Mouse (Mus musculus) hindbrain, embryonic 12.5 days (tissue): ENCODE measurements at regions not wholly inside any gene's neighbourhood (a gene's known extent, or its start where the extent isn't known, plus 50 kb on each side); places are given as distances from the start of the nearest gene placed in this dataset.
A peak's percentile ranks its signal among the peaks of the same experiment; 100 is the strongest.
"Not testable (repeated sequence)": the region's sequence is repeated elsewhere in the genome, so short reads cannot be mapped to it uniquely, and the experiment has no call there.

ENCODE experiments used
- ATAC-seq: fragments of 200-750 bp; cut with Nextera tagmentation; 2 replicates; pipeline ENCODE4 v1.8.0; 2017; ENCODE audit warnings: moderate TSS enrichment; ENCODE audit not compliant: low FRiP score
- H3K27ac ChIP-seq: fragments of 300-500 bp; sonication (generic); 2 replicates; pipeline ENCODE4 v1.5.1; 2016; ENCODE audit warnings: mild to moderate bottlenecking
- H3K27me3 ChIP-seq: fragments of 300-500 bp; sonication (generic); 2 replicates; pipeline ENCODE4 v1.6.1; 2016; ENCODE audit warnings: mild to moderate bottlenecking
- H3K36me3 ChIP-seq: fragments of 300-500 bp; sonication (generic); 2 replicates; pipeline ENCODE4 v1.6.1; 2016; ENCODE audit warnings: mild to moderate bottlenecking
- H3K4me1 ChIP-seq: fragments of 300-500 bp; sonication (generic); 2 replicates; pipeline ENCODE4 v1.6.1; 2016
- H3K4me2 ChIP-seq: fragments of 300-500 bp; sonication (generic); replicated peaks from 2 replicates; pipeline ENCODE4 v1.6.1; 2016; ENCODE audit warnings: mild to moderate bottlenecking
- H3K4me3 ChIP-seq: fragments of 300-500 bp; sonication (generic); 2 replicates; pipeline ENCODE4 v1.5.1; 2016; ENCODE audit warnings: mild to moderate bottlenecking
- H3K9ac ChIP-seq: fragments of 300-500 bp; sonication (generic); 2 replicates; pipeline ENCODE4 v1.6.1; 2016; ENCODE audit warnings: mild to moderate bottlenecking, moderate library complexity
- H3K9me3 ChIP-seq: fragments of 300-500 bp; sonication (generic); replicated peaks from 2 replicates; pipeline ENCODE4 v1.6.1; 2016; ENCODE audit warnings: mild to moderate bottlenecking
- WGBS: fragments of 180-500 bp; shearing (Covaris S2); methylation state at CpG from one replicate; pipeline ENCODE4 v1.1.7; 2016; 5-methylcytosine and 5-hydroxymethylcytosine counted together

GRCm38 (mm10) chr2:166450964-166451363, 262.7 kb downstream of the Prex1 start:
- H3K4me1 ChIP-seq: peaks cover 37% of the 10 kb centered on the region
- 51% methylated on average over 7 of the region's 7 CpGs for WGBS
- ATAC-seq: no peak

GRCm38 (mm10) chr2:166450380-166450779, 263.3 kb downstream of the Prex1 start:
- H3K4me1 ChIP-seq: peaks cover 43% of the 10 kb centered on the region
- no peaks in the 10 kb centered on the region for H3K36me3 ChIP-seq
- H3K9me3 ChIP-seq: no peaks in the 10 kb centered on the region
- WGBS: 63% methylated on average over 10 of the region's 10 CpGs
- H3K27me3 ChIP-seq: no peaks in the 10 kb centered on the region; the same call in 1 of the 2 replicates
- H3K9ac ChIP-seq: no peak overlapping the region
- H3K4me3 ChIP-seq: no peak overlapping the region
- H3K27ac ChIP-seq: no peak overlapping the region
- H3K4me2 ChIP-seq: no peak overlapping the region
- ATAC-seq: no peak

More at GRCm38 (mm10) chr2:166450964-166451363, 262.7 kb downstream of the Prex1 start:
- Histone ChIP-seq H3K4me3 (no peak overlapping the region), H3K27ac (no peak overlapping the region; the same call in 1 of the 2 replicates), H3K9ac (no peak overlapping the region), H3K9me3 (no peaks in the 10 kb centered on the region), H3K36me3 (no peaks in the 10 kb centered on the region), H3K27me3 (no peaks in the 10 kb centered on the region; the same call in 1 of the 2 replicates), H3K4me2 (no peak overlapping the region)

GRCm38 (mm10) chr2:166448724-166449123, 264.9 kb downstream of the Prex1 start:
- 62% methylated on average over 13 of the region's 13 CpGs for WGBS
- peaks cover 46% of the 10 kb centered on the region for H3K4me1 ChIP-seq
- ATAC-seq: no peak
- H3K27ac ChIP-seq: no peak overlapping the region
- no peaks in the 10 kb centered on the region for H3K36me3 ChIP-seq
- H3K9ac ChIP-seq: no peak overlapping the region
- H3K9me3 ChIP-seq: no peaks in the 10 kb centered on the region
- no peak overlapping the region for H3K4me3 ChIP-seq
- no peak overlapping the region for H3K4me2 ChIP-seq
- no peaks in the 10 kb centered on the region; the same call in 1 of the 2 replicates for H3K27me3 ChIP-seq

- Histone ChIP-seq H3K27me3 (no peaks in the 10 kb centered on the region; the same call in 1 of the 2 replicates), H3K4me1 (peaks cover 51% of the 10 kb centered on the region), H3K27ac (peak overlapping the region; percentile 13), H3K4me2 (no peak overlapping the region), H3K36me3 (no peaks in the 10 kb centered on the region), H3K9ac (no peak overlapping the region), H3K4me3 (no peak overlapping the region), H3K9me3 (no peaks in the 10 kb centered on the region)
- 58% methylated on average over 11 of the region's 11 CpGs for WGBS
- no peak for ATAC-seq
These were observed 265.5 kb downstream of the Prex1 start for GRCm38 (mm10) chr2:166448161-166448560.

GRCm38 (mm10) chr2:166446536-166446935, 267.1 kb downstream of the Prex1 start:
- H3K4me1 ChIP-seq: peaks cover 56% of the 10 kb centered on the region
- H3K36me3 ChIP-seq: no peaks in the 10 kb centered on the region
- no peak overlapping the region for H3K4me3 ChIP-seq
- 82% methylated on average over 3 of the region's 3 CpGs for WGBS
- H3K27ac ChIP-seq: no peak overlapping the region; the same call in 1 of the 2 replicates
- H3K9me3 ChIP-seq: no peaks in the 10 kb centered on the region
- no peak for ATAC-seq
- H3K27me3 ChIP-seq: no peaks in the 10 kb centered on the region; the same call in 1 of the 2 replicates
- H3K9ac ChIP-seq: no peak overlapping the region
- no peak overlapping the region for H3K4me2 ChIP-seq

- not testable (repeated sequence) for H3K27me3 ChIP-seq, H3K36me3 ChIP-seq, H3K4me2 ChIP-seq, H3K9ac ChIP-seq, H3K4me3 ChIP-seq, H3K9me3 ChIP-seq
- Histone ChIP-seq H3K4me1 (peaks cover 54% of the 10 kb centered on the region), H3K27ac (peak overlapping the region; percentile 75)
- 52% methylated on average over 7 of the region's 7 CpGs for WGBS
- ATAC-seq: peak; percentile 46; the same call in 1 of the 2 replicates
These were observed 267.8 kb downstream of the Prex1 start for GRCm38 (mm10) chr2:166445824-166446223.

GRCm38 (mm10) chr2:166442997-166443396, 270.6 kb downstream of the Prex1 start:
- Histone ChIP-seq H3K9me3 (no peaks in the 10 kb centered on the region), H3K9ac (no peak overlapping the region), H3K4me2 (no peak overlapping the region), H3K36me3 (no peaks in the 10 kb centered on the region), H3K4me3 (no peak overlapping the region), H3K4me1 (peaks cover 39% of the 10 kb centered on the region), H3K27me3 (peaks cover 7% of the 10 kb centered on the region; the same call in 1 of the 2 replicates), H3K27ac (peak overlapping the region; percentile 82)
- peak; percentile 66 for ATAC-seq
- 36% methylated on average over 15 of the region's 15 CpGs for WGBS

- H3K27me3 ChIP-seq: 0 out of 2 replicates have a peak, but pooled peaks cover 7% of the 10 kb centered on the region
- no peak overlapping the region for H3K4me2 ChIP-seq
- WGBS: 51% methylated on average over 13 of the region's 13 CpGs
- H3K36me3 ChIP-seq: no peaks in the 10 kb centered on the region
- no peak for ATAC-seq
- H3K4me1 ChIP-seq: peaks cover 25% of the 10 kb centered on the region
- H3K27ac ChIP-seq: no peak overlapping the region
- H3K9me3 ChIP-seq: no peaks in the 10 kb centered on the region
- no peak overlapping the region for H3K4me3 ChIP-seq
- no peak overlapping the region for H3K9ac ChIP-seq
These were observed 273.5 kb downstream of the Prex1 start for GRCm38 (mm10) chr2:166439847-166440775.

- Histone ChIP-seq H3K36me3 (no peaks in the 10 kb centered on the region), H3K4me1 (peaks cover 31% of the 10 kb centered on the region), H3K27me3 (0 out of 2 replicates have a peak, but pooled peaks cover 7% of the 10 kb centered on the region), H3K9ac (no peak overlapping the region), H3K9me3 (no peaks in the 10 kb centered on the region), H3K4me2 (no peak overlapping the region), H3K4me3 (no peak overlapping the region), H3K27ac (no peak overlapping the region)
- WGBS: 75% methylated on average over 9 of the region's 9 CpGs
- ATAC-seq: no peak
These were observed 275.4 kb downstream of the Prex1 start for GRCm38 (mm10) chr2:166438207-166438606.

GRCm38 (mm10) chr2:166434554-166434953, 279.1 kb downstream of the Prex1 start:
- 51% methylated on average over 8 of the region's 8 CpGs for WGBS
- Histone ChIP-seq H3K9me3 (no peaks in the 10 kb centered on the region), H3K36me3 (no peaks in the 10 kb centered on the region), H3K4me3 (no peak overlapping the region), H3K9ac (no peak overlapping the region), H3K27me3 (peaks cover 7% of the 10 kb centered on the region; the same call in 1 of the 2 replicates), H3K4me2 (no peak overlapping the region), H3K27ac (no peak overlapping the region), H3K4me1 (peaks cover 33% of the 10 kb centered on the region)
- ATAC-seq: no peak

- H3K9ac ChIP-seq: no peak overlapping the region
- peaks cover 4% of the 10 kb centered on the region for H3K27me3 ChIP-seq
- peaks cover 32% of the 10 kb centered on the region for H3K4me1 ChIP-seq
- 73% methylated on average over 15 of the region's 15 CpGs for WGBS
- H3K4me3 ChIP-seq: no peak overlapping the region
- no peaks in the 10 kb centered on the region for H3K36me3 ChIP-seq
- H3K4me2 ChIP-seq: no peak overlapping the region
- H3K27ac ChIP-seq: no peak overlapping the region; the same call in 1 of the 2 replicates
- no peak for ATAC-seq
- no peaks in the 10 kb centered on the region for H3K9me3 ChIP-seq
These were observed 278.3 kb upstream of the Sulf2 start for GRCm38 (mm10) chr2:166433655-166434333.

GRCm38 (mm10) chr2:166432948-166433654, 277.6 kb upstream of the Sulf2 start:
- no peak for ATAC-seq
- Histone ChIP-seq H3K4me1 (peaks cover 27% of the 10 kb centered on the region), H3K4me3 (no peak overlapping the region), H3K27me3 (peaks cover 5% of the 10 kb centered on the region), H3K9me3 (no peaks in the 10 kb centered on the region), H3K36me3 (no peaks in the 10 kb centered on the region), H3K9ac (no peak overlapping the region), H3K4me2 (no peak overlapping the region), H3K27ac (no peak overlapping the region; the same call in 1 of the 2 replicates)
- 73% methylated on average over 13 of the region's 13 CpGs for WGBS
